Mouse (Mus musculus): ENCODE results near the gene Tmigd1.

Tmigd1 gene

DNA sequence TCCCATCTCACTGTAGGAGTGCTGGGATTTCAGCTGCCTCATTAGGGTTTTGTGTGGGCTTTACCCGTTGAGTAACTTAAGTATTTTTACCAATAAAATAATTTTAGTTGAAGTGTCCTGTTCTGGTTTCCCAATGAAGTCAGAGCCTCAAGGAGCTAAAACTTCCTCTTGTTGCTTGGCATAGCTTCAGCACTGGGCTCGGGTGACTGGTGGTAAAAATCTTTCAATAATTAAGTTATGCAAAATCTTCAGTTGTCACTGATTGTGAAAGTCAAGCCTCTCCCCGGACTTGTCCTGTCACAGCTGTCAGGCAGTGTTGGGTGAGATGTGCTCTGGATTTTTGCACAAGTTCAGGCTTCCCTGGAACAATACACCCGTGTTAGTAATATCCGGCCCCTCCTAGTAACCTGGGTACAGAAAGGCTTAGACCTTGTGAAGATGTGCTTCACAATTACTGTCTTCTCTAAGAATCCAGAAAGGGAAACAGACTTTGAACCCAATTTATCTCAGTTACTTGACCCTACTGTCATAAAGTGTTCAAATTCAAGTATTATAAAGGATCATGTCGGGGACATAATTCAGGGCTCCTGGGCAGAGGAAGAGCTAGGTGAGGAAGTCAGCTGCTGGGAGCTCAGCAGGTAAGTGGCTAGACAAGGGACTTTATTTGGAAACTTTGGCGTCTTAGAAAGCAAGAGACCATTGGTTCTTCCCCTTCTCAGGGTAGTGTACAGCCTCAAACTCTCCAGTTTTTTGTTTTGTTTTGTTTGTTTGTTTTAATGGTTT, at the start of gene Tmigd1:
TSS of gene Tmigd1 (plus strand) at position 581 of the 783 bp plus-strand sequence.
- peak; percentile 45 for DNase-seq

DNA sequence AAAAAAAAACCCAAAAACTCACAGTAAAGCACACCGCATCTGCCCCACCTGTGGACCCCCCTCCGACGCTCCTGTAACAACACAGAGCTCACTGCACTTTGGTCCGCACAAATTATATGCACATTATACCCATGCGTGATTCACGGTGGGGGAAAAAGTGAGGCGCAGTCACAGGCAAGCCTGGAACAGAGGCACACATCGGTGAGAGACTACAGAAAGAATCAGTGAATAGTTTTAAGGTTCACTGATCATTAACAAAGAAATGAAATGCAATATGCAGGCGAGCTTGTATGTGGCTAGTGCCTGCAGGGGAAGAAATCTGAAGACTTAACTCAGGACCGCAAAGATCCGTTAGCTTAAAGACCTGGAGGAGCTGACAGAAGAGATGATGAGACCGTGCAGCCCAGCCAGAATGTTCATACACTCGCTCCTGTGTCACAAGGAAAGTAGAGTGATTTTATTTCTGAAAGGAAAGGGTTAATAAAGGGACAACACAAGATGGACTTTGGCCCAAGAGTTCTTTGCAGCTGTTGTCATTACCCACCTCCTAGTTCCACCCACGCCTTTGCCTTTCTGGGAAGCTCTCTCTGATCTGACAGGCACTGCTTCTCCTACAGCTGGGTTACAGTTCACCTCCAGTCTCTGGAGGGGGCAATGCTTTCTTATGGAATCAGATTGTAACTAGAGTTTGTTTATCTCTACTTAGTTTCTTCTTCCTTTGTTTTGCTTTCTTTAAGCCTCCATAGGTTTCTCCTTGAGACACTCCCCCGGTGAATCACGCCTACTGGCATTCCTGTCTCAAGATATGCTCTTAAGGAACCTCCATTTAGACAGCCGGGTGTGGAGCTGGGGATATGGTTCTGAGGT, 47.3 kb upstream of the Tmigd1 start:
- DNase-seq, result no peak

DNA sequence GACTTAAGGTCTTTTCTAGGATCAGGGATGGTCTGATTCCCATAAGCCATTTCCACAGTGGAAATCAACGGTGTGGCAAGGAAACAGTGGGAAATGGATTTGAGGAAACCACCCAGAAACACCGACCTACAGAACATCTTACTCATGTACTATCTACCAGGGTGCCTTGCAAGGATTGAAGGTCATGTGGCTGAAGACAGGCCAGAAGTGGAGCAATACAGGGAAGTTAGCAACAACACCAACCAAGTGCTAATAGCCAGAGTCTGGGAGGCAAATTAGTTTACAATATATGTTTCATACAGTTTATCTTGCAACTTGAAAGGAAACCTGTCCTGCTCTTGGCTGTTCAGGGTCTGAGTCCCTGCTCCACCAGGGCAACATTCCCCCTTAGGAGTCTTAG, 45.4 kb upstream of the Tmigd1 start:
- peak; percentile 39 for DNase-seq

DNA sequence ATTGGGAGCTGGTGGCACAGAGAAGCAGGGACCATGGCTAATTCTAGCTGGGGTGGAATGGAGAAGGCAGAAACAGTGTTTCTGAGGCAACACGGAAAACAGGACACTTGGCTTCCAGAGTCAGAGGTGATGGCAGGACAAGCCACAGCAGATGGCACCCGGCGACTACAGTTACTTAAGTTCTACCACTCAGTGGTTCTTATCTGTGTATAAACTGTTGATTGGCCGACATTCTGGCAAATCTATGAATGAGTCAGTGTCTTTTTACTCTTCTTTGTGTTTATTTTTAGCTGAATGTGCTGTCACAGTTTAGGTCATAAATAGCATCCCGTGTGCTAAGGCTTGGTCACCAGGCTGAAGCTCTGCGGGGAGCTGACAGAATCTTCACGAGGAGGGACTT, 44.8 kb upstream of the Tmigd1 start:
- peak; percentile 49 for DNase-seq

DNA sequence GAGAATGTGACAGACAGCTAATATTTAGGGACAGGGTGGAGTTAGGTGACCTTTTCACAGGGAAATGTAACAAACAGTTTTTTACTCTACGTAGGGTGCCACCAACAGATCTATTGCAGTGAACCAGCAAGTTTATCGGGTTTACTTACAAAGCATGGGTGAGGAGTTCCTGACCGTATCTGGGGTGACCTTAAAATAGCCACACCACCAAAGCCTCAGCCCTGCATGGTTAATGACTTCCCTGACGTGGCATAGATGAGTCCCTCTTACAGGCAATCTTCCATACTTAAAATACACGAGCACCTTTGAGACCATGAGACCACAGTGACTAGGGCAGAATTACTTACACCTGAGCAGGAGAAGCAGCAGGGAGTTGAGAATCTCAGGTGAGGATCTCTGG, 43.2 kb upstream of the Tmigd1 start:
- DNase-seq, result no peak

DNA sequence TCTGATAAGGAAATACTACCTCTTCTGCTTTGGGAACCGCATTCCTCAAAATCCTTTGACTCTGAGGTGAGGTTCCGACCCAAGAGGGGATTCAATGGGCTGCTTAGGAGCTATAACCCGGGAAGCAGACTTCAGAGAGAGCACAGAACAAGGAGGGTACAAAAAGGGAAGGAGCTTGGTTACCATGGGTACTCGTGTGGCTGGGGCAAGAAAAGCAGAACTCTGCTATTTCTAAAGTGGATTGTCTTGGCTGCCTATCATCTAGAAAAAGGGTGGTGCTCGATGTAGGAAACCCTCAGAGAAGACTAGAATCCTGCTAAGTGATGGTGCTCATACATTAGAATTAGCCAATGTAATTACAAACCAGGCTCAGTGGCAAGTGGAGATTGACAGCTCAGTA, 42.7 kb upstream of the Tmigd1 start:
- peak; percentile 39 for DNase-seq

DNA sequence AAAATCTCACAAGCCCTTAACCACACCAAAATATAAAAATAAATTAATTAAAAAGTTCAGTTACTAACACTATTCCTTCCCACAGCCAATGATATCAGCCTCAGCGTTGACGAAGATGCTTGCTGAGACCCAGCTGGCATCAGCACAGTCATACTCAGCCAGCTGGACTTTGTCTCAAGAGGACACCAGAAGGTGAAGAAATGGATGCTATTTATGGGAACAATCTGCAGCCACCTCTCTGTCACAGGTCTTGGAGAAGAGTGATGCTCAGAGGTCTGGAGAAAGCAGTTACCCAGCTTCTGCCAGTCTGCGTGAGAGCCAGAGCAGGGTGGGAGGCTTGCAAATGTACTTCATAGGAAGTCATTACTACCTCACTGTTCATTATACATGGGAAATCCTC, 40.8 kb upstream of the Tmigd1 start:
- DNase-seq, result no peak

DNA sequence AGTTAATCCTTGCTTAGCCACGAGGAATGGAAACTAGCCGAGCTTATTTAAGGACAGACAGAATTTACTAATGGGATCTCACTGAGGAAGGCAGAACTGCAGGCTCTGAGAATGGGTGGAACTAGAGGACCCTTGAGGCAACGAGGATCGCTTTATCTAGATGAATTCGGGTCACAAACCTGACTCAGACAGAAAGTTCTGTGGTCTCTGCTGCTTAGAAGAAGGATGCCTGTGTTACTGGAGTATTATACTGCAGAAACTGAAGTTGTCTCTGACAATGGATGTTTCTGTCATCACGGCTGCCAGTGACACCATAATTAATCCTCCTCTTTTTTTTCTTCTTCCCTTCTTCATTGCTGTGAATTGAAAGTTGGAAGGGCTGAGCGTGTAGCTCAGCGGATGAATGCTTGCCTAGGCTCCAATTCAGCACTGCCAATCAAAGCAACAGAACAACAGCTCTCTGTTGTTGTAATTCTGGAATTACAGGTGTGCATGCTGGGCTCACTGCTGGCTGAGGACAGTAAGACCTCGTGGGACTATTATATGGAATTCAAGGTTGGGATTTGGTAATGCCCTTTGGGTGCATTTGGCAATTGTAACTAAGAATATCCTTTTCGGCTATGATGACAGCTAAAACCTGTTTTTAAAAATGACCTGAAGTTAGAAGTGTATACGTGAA, 29.3 kb upstream of the Tmigd1 start:
- no peak for DNase-seq

DNA sequence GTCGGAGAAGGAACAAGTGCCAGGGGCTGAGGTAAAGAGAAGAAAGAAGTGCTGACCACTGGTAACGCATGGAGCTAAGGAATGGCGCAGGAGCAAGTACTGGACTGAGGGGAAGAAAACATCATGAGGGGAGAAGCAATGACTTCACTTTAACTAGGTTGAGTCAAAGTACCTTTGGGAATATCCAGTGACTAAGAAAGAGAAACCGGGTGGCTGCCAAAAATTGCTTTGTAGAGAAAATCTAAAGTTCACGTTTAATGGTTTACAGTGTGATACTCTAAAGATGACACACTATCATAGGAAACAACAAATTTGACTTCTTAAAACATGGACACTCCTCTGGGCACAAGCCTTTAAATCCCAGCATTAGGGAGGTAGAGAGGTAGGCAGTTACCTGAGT, 28.1 kb upstream of the Tmigd1 start:
- no peak for DNase-seq

DNA sequence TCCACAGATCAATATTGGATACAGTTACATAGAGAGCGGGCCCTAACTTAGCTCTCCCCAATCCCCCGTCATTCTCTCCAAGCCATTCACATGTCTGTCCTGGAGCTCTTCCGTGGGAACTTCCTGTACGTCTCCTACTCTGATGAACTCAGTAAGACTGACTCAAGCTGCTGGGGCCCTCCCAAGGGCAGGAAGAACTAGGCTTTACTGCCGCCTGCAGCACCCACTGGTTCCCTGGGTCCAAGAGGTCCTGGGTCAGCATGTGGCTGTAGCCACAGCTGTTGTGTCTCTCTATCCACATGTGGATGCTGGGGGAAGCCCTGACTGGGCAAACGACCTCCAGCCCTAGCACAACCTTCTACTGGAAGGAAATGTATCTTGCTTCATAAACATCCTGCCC, 27.2 kb upstream of the Tmigd1 start:
- peak; percentile 37 for DNase-seq

DNA sequence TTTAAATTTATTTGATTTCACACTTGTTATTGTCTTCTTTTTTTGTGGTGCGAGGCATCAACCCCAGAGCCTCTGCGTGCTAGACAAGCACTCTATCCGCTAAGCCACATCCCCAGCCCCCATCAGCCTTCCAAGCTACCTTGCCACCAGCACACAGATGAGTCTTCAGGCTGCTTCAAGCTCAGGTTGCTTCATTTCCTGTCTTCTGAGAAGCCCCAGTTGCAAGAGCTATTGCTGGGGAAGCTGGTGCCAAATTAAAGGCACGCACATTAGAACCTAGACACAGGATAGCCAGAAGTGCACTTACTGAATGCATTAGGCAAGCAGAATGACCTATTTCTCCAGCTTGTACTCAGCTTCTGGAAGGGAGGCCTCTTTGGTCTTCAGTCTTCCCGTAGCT, 22.1 kb upstream of the Tmigd1 start:
- DNase-seq, result peak; percentile 41

DNA sequence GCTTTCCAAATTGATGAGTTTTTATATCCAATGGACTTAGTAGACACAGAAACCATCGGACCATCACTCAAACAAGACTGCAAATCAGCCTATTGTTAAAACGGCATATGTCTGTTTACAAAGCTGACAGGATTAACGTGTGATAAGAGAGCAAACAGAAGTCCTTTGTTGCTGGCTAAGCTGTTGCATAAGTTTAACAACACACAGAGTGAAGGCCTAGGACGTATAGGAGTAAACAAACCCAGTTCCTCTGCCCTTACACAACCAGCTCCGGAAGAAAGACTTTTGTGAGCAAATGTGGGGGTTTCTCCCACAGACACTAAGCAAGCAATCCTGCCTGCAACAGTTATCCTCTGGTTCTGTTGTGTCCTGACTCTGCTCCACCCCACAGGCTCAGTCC, 17.5 kb upstream of the Tmigd1 start:
- DNase-seq, result no peak

DNA sequence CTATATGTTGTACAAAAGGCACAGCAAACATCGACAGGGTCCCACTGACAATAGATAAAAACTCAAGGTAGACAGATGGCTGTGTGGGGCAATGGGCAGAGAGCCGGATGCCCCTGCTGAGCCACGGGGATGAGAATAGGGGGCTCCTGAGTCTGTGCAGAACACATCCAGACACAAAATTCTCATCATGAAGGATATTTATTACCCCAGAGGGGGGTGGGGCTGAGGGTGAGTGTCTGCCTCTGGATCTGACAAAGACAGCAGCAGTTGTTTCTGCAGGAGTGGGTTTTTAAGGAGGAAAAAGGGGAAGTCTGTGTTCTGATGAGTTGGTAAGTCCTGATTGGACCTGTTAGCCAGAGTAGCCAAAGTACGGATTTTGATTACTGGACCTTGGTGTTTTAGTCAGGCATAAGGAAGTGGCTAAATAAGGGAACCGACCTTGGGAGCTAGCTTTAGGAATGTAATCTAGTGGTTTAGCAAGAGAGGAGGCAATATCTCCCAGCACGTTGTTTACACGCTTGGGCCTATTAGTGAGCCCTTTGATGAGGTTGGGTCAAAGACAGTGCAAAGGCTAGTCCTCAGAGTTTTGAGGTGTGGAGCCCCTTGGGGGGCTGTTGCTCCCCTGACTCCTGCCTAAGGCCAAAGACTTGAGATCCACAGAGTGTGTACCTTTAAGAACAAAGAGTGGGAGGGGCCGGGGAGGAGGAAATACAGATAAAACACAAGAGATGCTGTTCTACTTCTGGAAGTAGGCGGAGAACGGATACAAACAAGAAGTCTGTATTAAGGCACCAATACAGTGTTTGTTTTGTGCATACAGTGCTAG, 12.4 kb upstream of the Tmigd1 start:
- DNase-seq, result peak; percentile 80

DNA sequence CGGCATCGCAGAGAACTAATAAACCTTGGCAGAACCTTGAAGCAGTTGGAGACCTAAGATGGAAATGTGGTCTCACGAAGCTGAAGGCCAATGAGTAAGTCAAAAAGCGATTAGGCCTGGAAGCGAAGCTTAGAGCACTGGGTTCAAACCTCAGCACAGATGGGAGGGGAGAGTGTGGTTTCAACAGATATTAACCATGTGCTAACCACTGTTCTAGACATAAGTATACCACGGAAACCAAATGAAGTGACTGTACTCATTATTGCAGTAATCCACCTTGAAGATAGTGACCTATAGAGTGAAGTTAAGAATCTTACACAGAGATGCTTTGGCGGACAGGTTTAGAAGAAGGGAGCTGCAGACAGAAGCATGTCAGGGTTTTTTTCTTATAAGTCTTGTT, 10.8 kb upstream of the Tmigd1 start:
- no peak for DNase-seq

DNA sequence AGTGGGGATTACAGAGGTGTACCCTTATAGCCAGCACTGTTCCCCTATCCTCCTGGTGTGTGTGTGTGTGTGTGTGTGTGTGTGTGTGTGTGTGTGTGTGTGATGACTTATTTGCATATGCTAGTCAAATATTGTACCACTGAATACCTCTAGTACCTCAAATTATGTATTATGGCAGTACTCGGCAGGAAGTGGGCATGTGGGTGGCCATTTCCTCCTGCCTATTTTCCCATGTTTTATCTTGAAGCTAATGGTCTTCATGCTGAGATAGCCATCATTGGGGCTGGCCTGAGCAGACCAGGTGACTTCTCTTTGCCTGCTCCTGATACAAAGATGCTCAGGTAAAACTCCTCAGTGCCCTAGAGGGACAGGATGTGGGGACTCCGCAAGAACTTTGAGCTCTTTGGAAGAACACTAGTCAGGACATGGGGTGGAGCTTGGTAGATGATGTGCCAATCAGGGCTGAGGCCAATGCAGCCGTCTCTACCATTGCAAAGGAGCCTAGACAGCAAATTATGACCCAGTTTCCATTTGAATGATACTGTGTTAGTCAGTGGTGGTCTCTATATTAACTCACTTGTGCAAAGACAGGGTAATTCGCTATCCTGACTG, 10.1 kb upstream of the Tmigd1 start:
- DNase-seq, result no peak

DNA sequence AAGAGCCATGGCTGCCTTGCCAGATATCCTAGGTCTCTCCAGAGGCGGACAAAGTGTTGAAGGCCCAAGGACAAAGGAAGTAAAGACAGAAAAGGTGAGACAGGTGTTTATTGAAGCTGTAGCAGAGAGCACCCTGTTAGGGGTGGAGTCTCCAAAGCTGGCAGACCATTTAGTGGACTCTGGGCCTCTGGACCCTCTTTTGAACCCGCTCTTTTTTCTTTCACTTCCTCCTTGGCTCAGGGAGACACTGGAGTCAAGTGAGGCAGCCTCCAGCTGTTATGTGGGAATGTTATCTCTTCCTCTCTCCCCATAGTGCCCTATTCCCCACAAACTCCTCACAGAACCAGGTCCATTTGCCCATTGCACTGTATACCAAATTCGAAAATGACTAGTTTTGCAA, 9.0 kb upstream of the Tmigd1 start:
- DNase-seq, result no peak

DNA sequence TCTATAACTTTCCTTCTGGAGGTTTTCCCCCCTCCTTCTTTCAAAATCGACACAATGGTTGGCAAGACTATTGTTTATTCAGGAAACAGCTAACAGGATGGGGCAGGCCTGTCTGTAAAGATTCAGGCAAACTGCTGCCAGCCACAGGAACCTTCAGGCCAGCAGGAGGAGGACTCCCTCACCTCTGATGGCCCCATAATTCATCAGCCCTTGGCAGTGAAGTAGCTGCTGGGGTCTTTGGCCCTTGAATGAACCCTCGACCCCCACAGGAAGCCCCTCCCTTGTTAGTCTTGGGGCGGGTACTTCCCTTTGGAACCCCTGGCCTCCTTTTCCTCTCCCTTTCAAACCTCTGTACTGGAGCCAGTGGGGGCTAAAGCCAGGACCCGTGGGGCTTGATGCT, 8.4 kb upstream of the Tmigd1 start:
- peak; percentile 78 for DNase-seq

DNA sequence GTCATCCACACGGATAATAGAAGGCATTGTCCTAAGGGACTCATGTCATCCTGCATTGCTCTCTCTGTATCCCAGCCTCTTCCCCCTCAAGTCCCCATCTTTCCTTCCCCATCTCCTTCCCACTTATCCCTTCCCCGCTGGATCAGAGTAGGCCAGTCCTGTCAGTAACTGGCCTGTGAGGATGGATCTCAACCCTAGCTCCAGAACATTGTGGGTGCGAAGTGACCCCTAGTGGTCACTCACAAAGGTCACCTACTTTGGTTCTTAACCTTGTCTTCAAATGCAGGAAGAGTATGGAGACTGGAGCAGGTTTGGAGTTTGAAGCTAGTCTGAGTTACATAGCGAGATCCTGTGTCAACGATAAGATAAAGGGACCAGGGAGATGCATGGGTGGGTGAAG, 7.7 kb upstream of the Tmigd1 start:
- DNase-seq, result peak; percentile 81

DNA sequence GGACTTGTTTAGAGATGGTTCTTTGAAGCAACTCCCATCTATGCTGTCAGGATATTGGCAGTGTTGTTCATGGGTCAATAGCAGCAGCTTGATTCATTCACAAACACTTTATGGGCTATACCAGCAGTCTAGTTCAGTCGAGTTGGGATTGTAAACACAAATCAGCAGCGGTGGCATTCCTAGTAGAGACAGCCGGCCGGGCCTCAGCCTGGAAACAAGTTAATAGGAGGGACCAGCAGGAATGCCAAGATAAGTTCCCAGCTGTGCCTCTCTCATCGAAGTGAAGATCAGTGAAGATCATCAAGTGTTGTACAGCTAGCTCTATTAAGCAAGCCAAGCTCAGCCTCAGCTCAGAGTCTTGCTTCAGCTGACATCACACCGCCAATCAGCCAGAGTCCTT, 5.6 kb upstream of the Tmigd1 start:
- peak; percentile 61 for DNase-seq

DNA sequence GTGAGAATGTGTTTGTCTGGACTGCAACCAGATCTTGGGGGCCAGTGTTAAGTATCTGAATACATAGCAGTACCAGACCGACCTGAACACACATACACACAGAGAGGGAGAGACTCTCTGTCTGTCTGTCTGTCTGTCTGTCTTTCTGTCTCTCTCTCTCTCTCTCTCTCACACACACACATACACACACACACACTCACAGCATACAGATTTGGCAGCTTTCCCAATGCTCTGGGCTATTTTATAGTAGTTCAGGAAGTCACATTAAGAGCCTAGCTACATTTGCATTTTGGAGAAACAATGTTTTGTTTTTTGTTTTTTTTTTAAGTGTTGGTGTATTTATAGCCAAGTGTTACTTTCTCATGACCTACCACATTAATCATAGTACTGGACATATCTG, 4.8 kb upstream of the Tmigd1 start:
- no peak for DNase-seq

DNA sequence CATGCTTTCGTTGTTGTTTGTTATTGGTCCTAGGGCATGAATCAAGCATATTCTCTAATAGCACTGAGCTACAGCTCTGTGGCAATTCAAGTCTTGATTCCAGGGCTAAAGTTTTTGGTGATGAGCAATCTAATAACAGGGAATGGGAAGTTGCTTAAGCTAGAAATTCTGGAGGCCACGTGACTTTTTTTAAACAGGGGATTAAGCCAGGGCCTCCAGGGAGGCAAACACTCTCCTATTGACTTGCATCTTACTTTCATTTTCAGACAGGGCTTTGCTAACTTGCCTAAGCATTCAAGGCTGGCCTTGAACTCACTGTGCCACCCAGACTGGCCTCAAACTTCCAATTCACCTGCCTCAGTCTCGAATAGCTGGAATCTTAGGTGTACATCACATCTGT, 4.1 kb upstream of the Tmigd1 start:
- DNase-seq, result peak; percentile 46

DNA sequence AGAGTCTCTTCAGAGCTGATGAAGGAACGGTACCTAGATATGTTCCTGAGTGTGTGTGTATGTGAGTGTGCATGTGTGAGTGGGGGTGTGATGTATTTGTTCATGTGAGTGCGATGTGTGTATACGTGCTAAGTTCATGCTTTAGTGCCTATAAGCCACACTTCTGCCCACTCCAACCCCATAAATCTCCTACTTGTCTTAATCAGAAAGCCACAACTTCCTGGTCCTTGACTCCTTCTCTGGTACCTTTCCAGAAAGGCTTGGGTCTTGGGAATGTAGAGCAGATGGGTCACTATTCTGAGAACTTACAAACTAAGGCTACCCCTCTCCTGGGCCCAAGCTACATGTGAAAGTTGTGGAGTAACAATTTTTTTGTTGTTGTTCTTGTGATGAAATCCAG, 3.2 kb upstream of the Tmigd1 start:
- DNase-seq, result no peak

All from lung, postnatal 36 days (tissue).